Mouse (Mus musculus): ENCODE data around the gene Arhgap25.

DNA sequence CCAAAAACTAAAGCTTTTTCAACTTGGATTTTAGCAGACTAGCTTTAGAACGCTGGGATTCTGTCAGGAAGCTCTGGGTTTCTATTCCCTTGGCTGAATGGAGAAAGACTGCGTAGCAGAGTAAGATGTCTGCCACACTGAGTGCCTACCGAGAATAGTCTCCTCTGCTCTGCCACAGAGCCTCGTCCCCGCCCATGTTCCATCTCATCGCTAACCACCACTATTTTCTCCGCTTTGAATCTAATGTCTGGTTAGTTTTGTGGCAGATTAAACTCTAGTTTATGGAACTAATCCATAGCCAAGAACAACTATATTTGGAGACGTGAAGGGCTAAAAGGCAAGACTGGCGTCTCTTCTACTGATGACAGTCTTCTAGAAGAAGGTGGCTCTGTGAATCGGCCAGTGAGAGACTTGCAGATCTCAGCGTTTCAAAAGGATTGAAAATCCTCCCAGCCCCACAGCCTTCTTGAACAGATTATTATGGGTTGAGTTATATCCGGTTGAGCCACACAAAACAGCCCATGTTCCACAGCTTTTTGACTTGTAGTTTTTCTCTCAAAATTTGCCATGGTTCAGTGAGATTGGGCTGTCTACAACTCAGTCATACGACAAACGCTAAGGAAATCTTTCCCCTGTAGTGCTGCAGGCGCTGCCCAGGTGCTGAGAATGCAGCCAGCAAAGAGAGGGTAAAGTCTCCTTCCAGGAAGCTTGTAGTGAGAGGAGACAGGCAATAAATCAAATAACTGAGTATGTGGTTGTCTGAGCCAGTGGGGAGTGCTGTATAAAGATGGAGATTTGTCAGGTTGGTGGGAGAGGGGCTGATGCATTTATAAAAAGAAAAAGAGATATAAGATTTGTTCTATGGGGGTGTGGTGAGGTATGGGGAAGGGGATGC is 5.6 kb upstream of the Arhgap25 start:
- TF ChIP-seq POLR2A (IDR thresholded peaks at IDR 0.05; ENCODE audit: extremely low read depth, insufficient read depth, low read length) (no peak), CTCF (IDR thresholded peaks at IDR 0.05; ENCODE audit: low read depth, low read length) (no peak)
